Mouse (Mus musculus) heart, postnatal 25 days (tissue): ENCODE measurements around the gene Ppfia2. TPM values are rescaled to one million over a fixed set of nuclear protein-coding genes. Genes with fewer than 3 reads are reported as not detected.

ENCODE experiments used
- DNase-seq: peaks from one replicate; pipeline ENCODE4 v3.0.0; 2022; ENCODE audit warnings: low spot score
- intact Hi-C: fragments of 180-260 bp; cut with DNase I; formaldehyde crosslinking; loops from one replicate; pipeline ENCODE4 v1.15.1; 2025
- total RNA-seq, 2 experiments: library from RNA; stranded (reverse); gene quantifications; 2 replicates each; pipeline ENCODE4 v1.2.3; 2021

The Ppfia2 gene
- total RNA-seq, 2 experiments from 2014 or later = 0.21 to 0.34 TPM

GRCm38 (mm10) chr10:106881330-106881729 is 411.2 kb downstream of the Ppfia2 start:
- intact Hi-C loops = no loop called here
- DNase-seq = no peak

- DNase-seq = no peak
- intact Hi-C loops = no loop called here
Measured at GRCm38 (mm10) chr10:106896351-106896750, 426.2 kb downstream of the Ppfia2 start.

GRCm38 (mm10) chr10:106910108-106910507 is 440.0 kb downstream of the Ppfia2 start:
- intact Hi-C loops = no loop called here
- DNase-seq = no peak

- no peak for DNase-seq
- intact Hi-C loops = no loop called here
Measured at GRCm38 (mm10) chr10:106913032-106913431, 442.9 kb downstream of the Ppfia2 start.

GRCm38 (mm10) chr10:106914275-106914674 is 444.1 kb downstream of the Ppfia2 start:
- intact Hi-C loops = no loop called here
- no peak for DNase-seq

GRCm38 (mm10) chr10:106914822-106915221 is 444.7 kb downstream of the Ppfia2 start:
- intact Hi-C loops = no loop called here

GRCm38 (mm10) chr10:106924334-106924733 is 454.2 kb downstream of the Ppfia2 start:
- intact Hi-C loops = no loop called here
- DNase-seq = no peak

More at GRCm38 (mm10) chr10:106914822-106915221, 444.7 kb downstream of the Ppfia2 start:
- no peak for DNase-seq

GRCm38 (mm10) chr10:106924798-106925197 is 454.7 kb downstream of the Ppfia2 start:
- no peak for DNase-seq
- intact Hi-C loops = no loop called here

GRCm38 (mm10) chr10:106928576-106929332 is 458.6 kb downstream of the Ppfia2 start:
- intact Hi-C loops = no loop called here
- no peak for DNase-seq

- intact Hi-C loops = loop anchor here (1.0 to 10.0 kb wide), 4 partner anchors 328 to 972 kb away; no protein-coding TSS in a partner anchor
- DNase-seq = no peak
Measured at GRCm38 (mm10) chr10:106932571-106933073, 462.5 kb downstream of the Ppfia2 start.

- DNase-seq = no peak
- intact Hi-C loops = loop anchor here (10.0 kb wide), 3 partner anchors 332 to 968 kb away; no protein-coding TSS in a partner anchor
Measured at GRCm38 (mm10) chr10:106936996-106937395, 466.9 kb downstream of the Ppfia2 start.

- DNase-seq = no peak
- intact Hi-C loops = loop anchor here (10.0 kb wide), 3 partner anchors 334 to 966 kb away; no protein-coding TSS in a partner anchor
Measured at GRCm38 (mm10) chr10:106938851-106939250, 468.7 kb downstream of the Ppfia2 start.

GRCm38 (mm10) chr10:106939441-106939840 is 469.3 kb downstream of the Ppfia2 start:
- intact Hi-C loops = loop anchor here (10.0 kb wide), 3 partner anchors 335 to 965 kb away; no protein-coding TSS in a partner anchor
- no peak for DNase-seq

GRCm38 (mm10) chr10:106941380-106941779 is 471.2 kb downstream of the Ppfia2 start:
- DNase-seq = no peak
- intact Hi-C loops = no loop called here

GRCm38 (mm10) chr10:106959026-106959425 is 488.9 kb downstream of the Ppfia2 start:
- intact Hi-C loops = no loop called here
- no peak for DNase-seq

GRCm38 (mm10) chr10:106975193-106976141 is 505.3 kb downstream of the Ppfia2 start:
- DNase-seq = no peak
- intact Hi-C loops = no loop called here
